Mouse (Mus musculus): ENCODE data around the gene Bdnf. TPM values are rescaled to one million over a fixed set of nuclear protein-coding genes. Genes with fewer than 3 reads are reported as not detected.

The Bdnf gene
- polyA plus RNA-seq, 1 experiment: 8.2 TPM

GRCm38 (mm10) chr2:109768814-109769213 lies 94.3 kb downstream of the Bdnf start:
- DNase-seq (ENCODE audit: extremely low spot score in 1 of 2, low spot score in 1 of 2): peak in 1 of 2 experiments; percentile 34

DNA sequence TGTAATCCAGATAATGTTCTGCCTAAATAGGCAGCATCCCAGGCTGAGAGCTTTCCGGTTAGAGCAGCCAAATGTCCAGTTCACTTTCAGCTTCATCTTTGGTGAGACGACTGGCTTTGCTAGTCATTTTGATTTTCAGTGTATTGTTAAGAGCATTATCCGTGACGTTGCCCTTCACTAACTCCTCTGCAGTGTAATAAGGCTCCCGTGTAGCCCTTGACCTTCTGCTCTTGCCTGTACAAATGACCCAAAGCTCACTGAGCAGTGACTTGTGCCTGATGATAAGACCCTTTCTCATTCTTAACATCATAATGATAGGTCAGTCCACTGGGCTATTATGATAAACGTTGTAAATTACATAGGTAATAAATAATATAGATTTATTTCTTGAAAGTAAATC lies 101.9 kb downstream of the Bdnf start:
- DNase-seq (ENCODE audit: extremely low spot score in 1 of 2, low spot score in 1 of 2): no peak

Other genes with a start within 250 kb of the Bdnf start
- 35.1 and 36.6 TPM in 2 replicates for gene Lin7c, start 216.2 kb downstream of the Bdnf start, polyA plus RNA-seq (2012; rRNA removed)
- gene Lgr4, start 242.9 kb downstream of the Bdnf start, polyA plus RNA-seq (2012; rRNA removed): 28.3 and 29.1 TPM in 2 replicates